Mouse (Mus musculus): ENCODE measurements around the gene Lmbrd1. TPM values are rescaled to one million over a fixed set of nuclear protein-coding genes. Genes with fewer than 3 reads are reported as not detected.

Lmbrd1 gene
- polyA plus RNA-seq, 1 experiment from 2014 or later: 36.3 TPM

DNA sequence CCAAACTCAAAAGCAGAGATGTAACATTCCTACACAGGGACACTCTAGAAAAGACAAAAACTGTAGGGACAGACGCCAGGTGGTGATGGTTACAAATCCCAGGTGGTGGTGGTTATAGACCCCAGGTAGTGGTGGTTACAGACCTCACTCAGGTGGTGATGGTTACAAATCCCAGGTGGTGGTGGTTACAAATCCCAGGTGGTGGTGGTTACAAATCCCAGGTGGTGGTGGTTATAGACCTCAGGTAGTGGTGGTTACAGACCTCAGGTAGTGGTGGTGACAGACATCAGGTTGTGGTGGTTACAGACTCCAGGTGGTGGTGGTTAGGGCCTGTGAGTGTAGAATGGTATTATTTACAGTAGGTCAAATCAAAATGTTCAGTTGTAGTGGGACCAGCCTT, 5.5 kb downstream of the Lmbrd1 start:
- Histone ChIP-seq H3K4me3 (no peak overlapping the region), H3K27me3 (no peaks in the 10 kb centered on the region), H3K9me3 (no peaks in the 10 kb centered on the region), H3K9ac (no peak overlapping the region), H3K27ac (no peak overlapping the region), H3K4me2 (replicated peaks) (no peak overlapping the region), H3K4me1 (peaks cover 6% of the 10 kb centered on the region), H3K36me3 (peaks cover 22% of the 10 kb centered on the region)
- WGBS: 84% methylated on average over 1 of the region's 1 CpGs
- peak; percentile 99 for ATAC-seq (ENCODE audit: low FRiP score, low read depth)

- Histone ChIP-seq H3K9ac (no peak overlapping the region), H3K36me3 (peaks cover 22% of the 10 kb centered on the region), H3K4me2 (replicated peaks) (no peak overlapping the region), H3K27me3 (no peaks in the 10 kb centered on the region), H3K9me3 (no peaks in the 10 kb centered on the region), H3K4me3 (no peak overlapping the region), H3K27ac (no peak overlapping the region), H3K4me1 (no peaks in the 10 kb centered on the region)
- ATAC-seq (ENCODE audit: low FRiP score, low read depth): no peak
- WGBS: 94% methylated on average over 7 of the region's 7 CpGs
These were observed 7.2 kb downstream of the Lmbrd1 start for GRCm38 (mm10) chr1:24685606-24686005.

- Histone ChIP-seq H3K9me3 (no peaks in the 10 kb centered on the region), H3K4me1 (no peaks in the 10 kb centered on the region), H3K36me3 (peaks cover 22% of the 10 kb centered on the region), H3K4me3 (no peak overlapping the region), H3K9ac (no peak overlapping the region), H3K27me3 (no peaks in the 10 kb centered on the region), H3K27ac (no peak overlapping the region), H3K4me2 (replicated peaks) (no peak overlapping the region)
- ATAC-seq (ENCODE audit: low FRiP score, low read depth): no peak
- 93% methylated on average over 4 of the region's 4 CpGs for WGBS
These were observed 8.0 kb downstream of the Lmbrd1 start for GRCm38 (mm10) chr1:24686235-24687021.

- Histone ChIP-seq H3K4me3 (no peak overlapping the region), H3K9ac (no peak overlapping the region), H3K4me2 (replicated peaks) (no peak overlapping the region), H3K4me1 (peaks cover 14% of the 10 kb centered on the region), H3K36me3 (peaks cover 12% of the 10 kb centered on the region), H3K27ac (no peak overlapping the region), H3K27me3 (no peaks in the 10 kb centered on the region), H3K9me3 (no peaks in the 10 kb centered on the region)
- no peak for ATAC-seq (ENCODE audit: low FRiP score, low read depth)
- 80% methylated on average over 3 of the region's 3 CpGs for WGBS
These were observed 19.2 kb downstream of the Lmbrd1 start for GRCm38 (mm10) chr1:24697677-24698076.

DNA sequence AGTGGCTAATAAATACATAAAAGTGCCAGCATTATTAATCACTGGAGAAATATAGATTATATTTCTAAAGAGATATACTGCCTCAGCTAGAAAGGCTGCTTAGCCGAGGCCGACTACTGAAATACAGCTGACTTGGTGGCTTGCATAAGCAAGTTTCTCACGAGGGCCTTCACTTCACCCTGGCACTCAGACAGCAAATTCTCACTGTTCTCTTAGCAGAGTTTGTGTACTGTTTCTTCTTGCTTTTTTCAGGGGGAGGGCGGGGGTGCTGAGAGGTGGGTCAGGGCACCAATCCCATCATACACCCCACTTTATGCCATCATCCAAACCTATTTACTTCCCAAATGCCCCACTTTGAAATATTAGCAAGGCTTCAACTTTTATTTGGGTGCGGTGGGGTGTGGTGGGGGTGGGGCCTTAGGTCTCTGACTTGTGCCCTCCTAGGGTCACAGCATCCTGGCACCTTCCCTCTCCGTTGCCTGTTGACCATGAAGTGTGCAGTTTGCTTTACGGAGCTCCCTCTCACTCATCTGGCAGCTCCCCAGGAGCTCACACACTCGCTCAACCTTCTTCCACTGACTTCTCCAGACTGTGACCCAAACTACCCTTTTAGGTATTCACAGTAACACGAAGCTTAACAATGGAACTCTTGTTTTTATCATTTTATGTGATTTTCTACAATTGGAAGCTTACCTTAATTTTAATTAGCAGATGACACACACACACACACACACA, 19.9 kb downstream of the Lmbrd1 start:
- no peaks in the 10 kb centered on the region for H3K27me3 ChIP-seq
- no peak overlapping the region for H3K9ac ChIP-seq
- H3K9me3 ChIP-seq: no peaks in the 10 kb centered on the region
- H3K4me2 ChIP-seq (replicated peaks): no peak overlapping the region
- 65% methylated on average over 9 of the region's 9 CpGs for WGBS
- H3K4me3 ChIP-seq: no peak overlapping the region
- no peak overlapping the region for H3K27ac ChIP-seq
- H3K36me3 ChIP-seq: peaks cover 7% of the 10 kb centered on the region
- ATAC-seq (ENCODE audit: low FRiP score, low read depth): no peak
- H3K4me1 ChIP-seq: peaks cover 17% of the 10 kb centered on the region

DNA sequence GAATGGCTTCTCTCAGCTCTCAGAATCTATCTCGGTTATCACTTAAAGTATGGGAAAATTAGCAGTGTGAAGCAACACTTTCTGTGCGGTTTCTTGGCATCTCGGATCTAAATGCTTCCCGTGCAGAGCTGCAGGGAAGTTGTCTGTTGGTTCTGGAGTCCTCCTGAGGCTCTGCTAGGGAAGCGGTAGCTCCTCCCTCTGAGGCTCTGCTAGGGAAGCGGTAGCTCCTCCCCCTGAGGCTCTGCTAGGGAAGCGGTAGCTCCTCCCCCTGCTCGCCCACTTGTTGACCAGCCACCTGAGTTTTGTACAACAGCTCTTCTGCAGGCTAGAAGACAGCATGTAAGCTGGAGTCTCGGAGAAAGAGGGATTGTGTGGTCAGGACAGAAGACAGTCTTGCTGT, 20.9 kb downstream of the Lmbrd1 start:
- 25% methylated on average over 9 of the region's 9 CpGs for WGBS
- peak; percentile 74; the same call in 1 of the 2 replicates for ATAC-seq (ENCODE audit: low FRiP score, low read depth)
- Histone ChIP-seq H3K27me3 (no peaks in the 10 kb centered on the region), H3K9me3 (no peaks in the 10 kb centered on the region), H3K4me3 (no peak overlapping the region), H3K36me3 (0 out of 2 replicates have a peak, but pooled peaks cover 6% of the 10 kb centered on the region), H3K4me2 (replicated peaks) (peak overlapping the region; percentile 23; the same call in 1 of the 2 replicates), H3K9ac (no peak overlapping the region), H3K27ac (no peak overlapping the region), H3K4me1 (peaks cover 17% of the 10 kb centered on the region)

GRCm38 (mm10) chr1:24700241-24700640, 21.8 kb downstream of the Lmbrd1 start:
- Histone ChIP-seq H3K4me1 (peaks cover 21% of the 10 kb centered on the region), H3K27ac (no peak overlapping the region), H3K27me3 (no peaks in the 10 kb centered on the region), H3K4me3 (no peak overlapping the region), H3K9me3 (no peaks in the 10 kb centered on the region), H3K36me3 (0 out of 2 replicates have a peak, but pooled peaks cover 3% of the 10 kb centered on the region), H3K9ac (no peak overlapping the region), H3K4me2 (replicated peaks) (no peak overlapping the region)
- 80% methylated on average over 5 of the region's 5 CpGs for WGBS
- ATAC-seq (ENCODE audit: low FRiP score, low read depth): no peak

GRCm38 (mm10) chr1:24703821-24704220, 25.4 kb downstream of the Lmbrd1 start:
- Histone ChIP-seq H3K4me2 (replicated peaks) (no peak overlapping the region), H3K4me1 (peaks cover 17% of the 10 kb centered on the region), H3K27me3 (no peaks in the 10 kb centered on the region), H3K27ac (no peak overlapping the region), H3K4me3 (no peak overlapping the region), H3K36me3 (peaks cover 17% of the 10 kb centered on the region), H3K9me3 (no peaks in the 10 kb centered on the region), H3K9ac (no peak overlapping the region)
- 82% methylated on average over 6 of the region's 6 CpGs for WGBS
- ATAC-seq (ENCODE audit: low FRiP score, low read depth): no peak

DNA sequence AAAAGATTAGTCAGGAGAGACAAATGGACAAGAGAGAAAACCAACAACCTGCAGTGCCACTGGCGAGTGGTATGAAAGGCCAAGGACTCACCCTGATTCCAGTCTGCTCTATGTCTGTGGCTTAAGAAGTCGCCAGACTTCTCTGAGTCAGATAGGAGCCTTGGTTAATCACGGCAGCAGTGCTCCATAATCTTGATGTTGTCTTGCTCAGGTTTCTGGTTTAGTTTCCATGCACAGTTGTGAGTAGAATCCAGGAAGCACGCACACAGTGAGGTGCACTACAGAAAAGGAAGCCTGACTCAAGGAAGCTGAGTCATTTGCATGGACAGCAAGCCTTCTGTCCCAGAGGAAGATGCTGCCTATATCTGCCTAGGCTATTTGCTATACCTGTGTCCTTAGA, 37.9 kb downstream of the Lmbrd1 start:
- H3K4me2 ChIP-seq (replicated peaks): no peak overlapping the region
- H3K4me1 ChIP-seq: no peaks in the 10 kb centered on the region
- no peak overlapping the region for H3K9ac ChIP-seq
- H3K9me3 ChIP-seq: peaks cover 4% of the 10 kb centered on the region; the same call in 1 of the 2 replicates
- peaks cover 30% of the 10 kb centered on the region for H3K36me3 ChIP-seq
- no peak for ATAC-seq (ENCODE audit: low FRiP score, low read depth)
- no peak overlapping the region for H3K4me3 ChIP-seq
- no peaks in the 10 kb centered on the region for H3K27me3 ChIP-seq
- 95% methylated on average over 4 of the region's 4 CpGs for WGBS
- no peak overlapping the region for H3K27ac ChIP-seq

GRCm38 (mm10) chr1:24719621-24720020, 41.2 kb downstream of the Lmbrd1 start:
- ATAC-seq (ENCODE audit: low FRiP score, low read depth): no peak
- Histone ChIP-seq H3K9me3 (peaks cover 4% of the 10 kb centered on the region; the same call in 1 of the 2 replicates), H3K27me3 (no peaks in the 10 kb centered on the region), H3K4me3 (no peak overlapping the region), H3K36me3 (peaks cover 29% of the 10 kb centered on the region), H3K4me1 (no peaks in the 10 kb centered on the region), H3K9ac (no peak overlapping the region), H3K4me2 (replicated peaks) (no peak overlapping the region), H3K27ac (no peak overlapping the region)
- WGBS: 65% methylated on average over 3 of the region's 3 CpGs

DNA sequence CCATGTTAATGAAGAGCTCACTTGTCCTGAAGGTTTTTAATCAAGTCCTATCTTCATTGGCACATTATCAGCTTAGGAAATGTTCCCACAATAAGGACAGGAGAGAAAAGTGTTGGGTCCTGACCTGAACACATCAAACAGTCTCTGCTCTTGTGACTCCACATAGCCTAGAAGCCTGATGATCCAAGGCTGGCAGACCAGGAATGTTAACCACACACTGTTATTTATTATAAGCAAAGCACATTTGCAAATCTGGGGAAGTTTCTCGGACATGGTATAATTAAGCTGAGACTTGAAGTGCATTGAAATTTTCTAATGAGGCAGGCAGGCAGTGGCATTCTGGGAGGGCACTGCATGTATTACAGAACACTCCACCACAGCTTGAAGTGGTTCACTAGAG, 41.8 kb downstream of the Lmbrd1 start:
- no peak overlapping the region for H3K4me3 ChIP-seq
- 69% methylated on average over 1 of the region's 1 CpGs for WGBS
- no peak overlapping the region for H3K4me2 ChIP-seq (replicated peaks)
- H3K4me1 ChIP-seq: no peaks in the 10 kb centered on the region
- no peak for ATAC-seq (ENCODE audit: low FRiP score, low read depth)
- no peak overlapping the region for H3K9ac ChIP-seq
- H3K9me3 ChIP-seq: peaks cover 4% of the 10 kb centered on the region; the same call in 1 of the 2 replicates
- no peaks in the 10 kb centered on the region for H3K27me3 ChIP-seq
- no peak overlapping the region for H3K27ac ChIP-seq
- H3K36me3 ChIP-seq: peaks cover 23% of the 10 kb centered on the region

- 94% methylated on average over 11 of the region's 11 CpGs for WGBS
- ATAC-seq (ENCODE audit: low FRiP score, low read depth): no peak
- Histone ChIP-seq H3K4me1 (peaks cover 2% of the 10 kb centered on the region), H3K4me3 (no peak overlapping the region), H3K36me3 (peaks cover 46% of the 10 kb centered on the region), H3K9ac (no peak overlapping the region), H3K4me2 (replicated peaks) (no peak overlapping the region), H3K27me3 (no peaks in the 10 kb centered on the region), H3K27ac (no peak overlapping the region), H3K9me3 (no peaks in the 10 kb centered on the region)
These were observed 51.4 kb downstream of the Lmbrd1 start for GRCm38 (mm10) chr1:24729784-24730183.
